Mouse (Mus musculus) cerebellum, adult 2 months (tissue): ENCODE measurements around the gene Olfml2a.

Source experiments
- CTCF ChIP-seq: fragments of 200-500 bp; IDR thresholded peaks from 2 replicates; pipeline ENCODE4 v1.5.1; 2011; ENCODE audit warnings: low read depth, mild to moderate bottlenecking, control low read depth, low read length, moderate library complexity, borderline replicate concordance; ENCODE audit not compliant: insufficient read depth
- POLR2A ChIP-seq: fragments of 200-500 bp; IDR thresholded peaks from 2 replicates; pipeline ENCODE4 v1.6.1; 2011; ENCODE audit warnings: low read length, control low read depth, borderline replicate concordance; ENCODE audit not compliant: insufficient read depth

GRCm38 (mm10) chr2:39003106-39003505, 71.3 kb downstream of the Olfml2a start:
- TF ChIP-seq POLR2A = no peak
- TF ChIP-seq CTCF = no peak
